Mouse (Mus musculus): Measurements from ENCODE around the gene Lce3e. TPM values are rescaled to one million over a fixed set of nuclear protein-coding genes. Genes with fewer than 3 reads are reported as not detected.

Lce3e gene
- not detected in 2 replicates for polyA plus RNA-seq (2012; rRNA removed)

DNA sequence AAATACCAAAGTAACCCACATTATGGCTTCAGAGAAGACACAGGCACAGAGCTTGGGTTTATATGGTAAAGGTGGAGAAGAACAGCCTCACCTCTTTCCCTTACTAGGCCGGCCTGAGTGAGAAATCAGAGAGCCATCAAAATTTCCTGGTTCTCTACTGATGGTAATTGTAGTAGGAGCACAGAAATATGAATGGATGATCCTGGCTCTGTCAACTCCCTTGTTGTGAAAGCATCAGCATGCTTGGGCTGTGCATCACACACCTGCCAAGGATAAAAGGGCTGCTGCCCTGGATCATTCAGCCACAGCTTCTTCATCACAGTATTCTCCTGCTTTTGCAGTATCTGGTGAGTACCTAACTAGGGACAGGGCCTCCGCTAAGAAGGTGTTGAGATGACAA lies at the start of gene Lce3e:
TSS of gene Lce3e (plus strand) at position 301 of the 400 bp plus-strand sequence.

GRCm38 (mm10) chr3:92926130-92926529 lies 40.7 kb upstream of the Lce3e start, which contains the start of gene Lce3a:
Gene Lce3a, minus strand, starts transcription at chr3:92926230.

GRCm38 (mm10) chr3:92932679-92933078 lies 34.2 kb upstream of the Lce3e start, which contains the start of gene Lce3b:
Gene Lce3b, plus strand, starts transcription at chr3:92932979.

DNA sequence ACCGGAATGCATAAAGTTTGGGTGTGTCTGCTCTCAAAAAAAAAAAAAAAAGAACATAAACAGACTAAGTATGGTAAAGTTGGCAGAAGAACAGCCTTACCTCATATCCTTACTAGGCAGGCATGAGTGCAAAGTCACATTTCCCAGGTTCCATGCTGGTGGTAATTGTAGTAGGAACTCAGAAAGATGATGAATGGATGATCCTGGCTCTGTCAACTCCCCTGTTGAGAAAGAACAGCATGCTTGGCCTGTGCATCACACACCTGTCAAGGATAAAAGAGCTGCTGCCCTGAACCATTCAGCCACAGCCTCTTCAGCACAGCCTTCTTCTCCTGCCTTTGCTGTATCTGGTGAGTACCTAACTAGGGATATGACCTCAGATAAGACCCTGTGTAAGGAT lies 22.7 kb upstream of the Lce3e start, which contains the start of gene Lce3c:
TSS of gene Lce3c (plus strand) at position 301 of the 400 bp plus-strand sequence.

DNA sequence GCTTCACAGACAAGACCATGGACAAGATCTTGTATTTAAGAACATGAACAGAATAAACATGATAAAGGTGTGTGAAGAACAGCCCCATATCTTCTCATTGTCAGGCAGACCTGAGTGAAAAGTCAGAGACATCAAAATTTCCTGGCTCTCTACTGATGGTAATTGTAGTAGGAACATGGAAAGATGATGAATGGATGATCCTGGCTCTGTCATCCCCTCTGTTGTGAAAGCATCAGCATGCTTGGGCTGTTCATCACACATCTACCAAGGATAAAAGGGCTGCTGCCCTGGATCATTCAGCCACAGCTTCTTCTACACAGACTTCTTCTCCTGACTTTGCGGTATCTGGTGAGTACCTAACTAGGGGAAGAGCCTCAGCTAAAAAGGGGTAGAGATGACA lies 9.8 kb upstream of the Lce3e start, which contains the start of gene Lce3d:
TSS of gene Lce3d (plus strand) at position 301 of the 400 bp plus-strand sequence.

DNA sequence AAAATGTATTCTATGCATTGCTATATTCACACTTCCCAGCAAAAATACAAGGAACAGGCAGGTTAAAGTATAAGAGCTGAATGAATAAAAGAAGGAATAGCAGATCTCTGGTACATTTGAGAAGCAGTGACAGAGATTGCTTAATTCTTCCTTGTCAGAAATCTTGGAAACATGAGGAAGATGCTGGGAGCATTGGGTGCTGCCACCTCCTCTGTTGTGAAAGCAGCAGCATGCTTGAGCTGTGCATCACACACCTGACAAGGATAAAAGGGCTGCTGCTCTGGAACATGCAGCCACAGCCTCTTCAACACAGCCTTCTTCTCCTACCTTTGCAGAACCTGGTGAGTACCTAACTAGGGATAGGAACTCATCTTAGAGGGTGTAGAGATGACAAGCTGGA lies 25.1 kb downstream of the Lce3e start, which contains the start of gene Lce3f:
TSS of gene Lce3f (plus strand) at position 301 of the 400 bp plus-strand sequence.

GRCm38 (mm10) chr3:93015460-93016104 lies 48.7 kb downstream of the Lce3e start, which contains the start of gene Crct1:
Gene Crct1, minus strand, starts transcription at chr3:93015687.

Other genes starting within 250 kb of the Lce3e start
- not detected in 2 replicates for gene Lce1f, start 246.7 kb upstream of the Lce3e start, polyA plus RNA-seq (2012; rRNA removed)
- gene Gm38119, start 228.0 kb upstream of the Lce3e start, polyA plus RNA-seq (2012; rRNA removed): not detected in 2 replicates
- gene Lce1g, start 214.7 kb upstream of the Lce3e start, polyA plus RNA-seq (2012; rRNA removed): not detected in 2 replicates
- not detected in 2 replicates for gene Lce1h, start 202.0 kb upstream of the Lce3e start, polyA plus RNA-seq (2012; rRNA removed)
- not detected in 2 replicates for gene Lce1i, start 188.2 kb upstream of the Lce3e start, polyA plus RNA-seq (2012; rRNA removed)
- gene Lce1j, start 176.5 kb upstream of the Lce3e start, polyA plus RNA-seq (2012; rRNA removed): not detected in 2 replicates
- gene Lce1k, start 159.2 kb upstream of the Lce3e start, polyA plus RNA-seq (2012; rRNA removed): not detected in 2 replicates
- gene Kprp, start 139.8 kb upstream of the Lce3e start, polyA plus RNA-seq (2012; rRNA removed): not detected in 2 replicates
- gene Lce1l, start 115.8 kb upstream of the Lce3e start, polyA plus RNA-seq (2012; rRNA removed): not detected in 2 replicates
- not detected in 2 replicates for gene 2310050C09Rik, start 96.8 kb upstream of the Lce3e start, polyA plus RNA-seq (2012; rRNA removed)
- not detected in 2 replicates for gene Lce3a, start 40.8 kb upstream of the Lce3e start, polyA plus RNA-seq (2012; rRNA removed)
- not detected in 2 replicates for gene Lce3b, start 34.1 kb upstream of the Lce3e start, polyA plus RNA-seq (2012; rRNA removed)
- not detected in 2 replicates for gene Lce3c, start 22.6 kb upstream of the Lce3e start, polyA plus RNA-seq (2012; rRNA removed)
- not detected in 2 replicates for gene Lce3d, start 9.7 kb upstream of the Lce3e start, polyA plus RNA-seq (2012; rRNA removed)
- not detected in 2 replicates for gene Lce3f, start 25.2 kb downstream of the Lce3e start, polyA plus RNA-seq (2012; rRNA removed)
- 1.2 and 2.7 TPM in 2 replicates for gene Crct1, start 48.6 kb downstream of the Lce3e start, polyA plus RNA-seq (2012; rRNA removed)
- gene Lce1m, start 52.0 kb downstream of the Lce3e start, polyA plus RNA-seq (2012; rRNA removed): not detected in 2 replicates
- gene Gm4858, start 101.8 kb downstream of the Lce3e start, polyA plus RNA-seq (2012; rRNA removed): not detected in 2 replicates
- gene Crnn, start 177.7 kb downstream of the Lce3e start, polyA plus RNA-seq (2012; rRNA removed): not detected in 2 replicates
- not detected in 2 replicates for gene Flg2, start 230.2 kb downstream of the Lce3e start, polyA plus RNA-seq (2012; rRNA removed)

Measured in central nervous system, embryonic 18 days (tissue).